Mouse (Mus musculus) cerebellum, postnatal 36 days (tissue): ENCODE data around the gene Lmx1b.
A peak's percentile ranks its signal among the peaks of the same experiment; 100 is the strongest.

Experiments
- DNase-seq, 2 experiments: peaks; one replicate each; pipeline ENCODE4 v3.0.0; 2021 to 2022; ENCODE audit warnings: mixed read lengths in 2 of 2

The Lmx1b gene

GRCm38 (mm10) chr2:33640171-33640721, at the start of gene Lmx1b:
Lmx1b (minus strand) TSS chr2:33640511.
- DNase-seq = no peak

GRCm38 (mm10) chr2:33689880-33690462, 49.7 kb upstream of the Lmx1b start:
- peak; percentile 13 to 31 for DNase-seq

DNA sequence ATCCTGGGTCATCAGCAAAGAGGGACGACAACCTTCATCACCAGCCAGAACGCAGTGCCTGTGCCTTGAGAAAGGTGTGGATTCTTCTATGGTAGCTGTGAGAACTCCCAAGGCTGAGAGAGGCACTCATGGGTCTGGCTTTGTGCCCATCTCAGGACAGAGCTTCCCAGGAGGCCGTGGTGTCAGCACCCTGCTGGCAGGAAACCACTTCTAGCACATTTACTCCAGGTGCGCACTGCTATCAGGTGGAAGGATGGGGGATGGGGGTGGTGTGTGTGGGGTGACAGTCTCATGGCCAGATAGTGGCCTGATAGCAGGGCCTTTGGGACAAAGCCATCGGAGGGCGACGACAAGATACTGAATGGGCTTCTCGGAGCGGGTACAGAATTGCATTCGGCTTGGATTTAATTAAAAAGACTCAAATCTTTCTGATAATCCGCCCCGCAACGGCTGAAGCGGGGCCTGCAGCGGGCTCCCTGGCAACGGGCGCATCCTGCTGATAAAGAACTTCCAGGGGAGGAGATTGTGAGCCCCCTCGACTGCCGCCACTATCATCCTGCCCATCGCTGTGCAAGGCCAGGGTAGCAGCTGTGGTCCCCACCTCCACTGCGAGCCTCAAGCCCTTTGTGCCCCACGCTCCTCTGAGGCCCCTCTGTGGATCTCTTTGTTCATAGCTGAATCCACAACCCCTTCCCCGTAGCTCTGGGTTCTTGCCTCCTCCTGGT, 49.0 kb upstream of the Lmx1b start:
- no peak for DNase-seq

GRCm38 (mm10) chr2:33683594-33683993, 43.3 kb upstream of the Lmx1b start:
- no peak for DNase-seq

DNA sequence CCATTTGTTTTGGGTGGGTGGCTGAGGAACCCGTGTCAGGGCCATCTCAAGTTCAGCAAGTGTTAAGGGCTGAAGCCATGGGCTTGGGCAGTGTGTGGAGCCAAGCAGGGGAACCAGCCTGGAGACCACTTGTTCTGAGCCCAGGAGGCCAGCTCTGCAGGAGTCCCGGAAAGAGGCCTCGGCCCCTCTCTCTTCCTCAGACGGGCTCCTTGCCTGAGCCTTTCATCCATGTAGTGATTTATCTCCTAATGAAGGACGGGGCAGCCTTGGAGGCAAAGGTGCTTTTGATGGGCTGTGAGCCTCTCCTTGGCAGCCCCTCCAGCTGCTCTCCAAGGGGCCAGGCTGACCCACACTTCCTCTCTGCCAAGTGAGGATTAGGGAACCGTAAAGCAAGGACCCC, 42.8 kb upstream of the Lmx1b start:
- DNase-seq = no peak

DNA sequence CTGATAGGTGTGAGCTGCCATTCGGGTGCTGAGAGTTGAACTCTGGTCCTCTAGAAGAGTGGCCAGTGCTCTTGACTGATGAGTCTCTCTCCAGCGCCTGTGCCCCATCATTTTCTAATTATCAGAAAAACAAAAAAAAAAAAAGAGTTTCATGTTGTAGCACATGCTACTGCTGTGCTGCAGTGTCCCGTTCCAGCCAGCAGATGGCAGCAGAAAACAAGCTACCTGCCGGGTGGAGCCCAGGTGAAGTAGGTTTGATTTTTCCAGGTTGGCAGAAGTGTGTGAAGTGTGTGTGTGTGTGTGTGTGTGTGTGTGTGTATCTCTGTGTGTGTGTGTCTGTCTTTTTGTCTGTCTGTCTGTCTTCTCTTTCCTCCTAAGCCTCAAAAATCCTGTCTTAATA, 41.9 kb upstream of the Lmx1b start:
- DNase-seq = peak; percentile 80 to 82

DNA sequence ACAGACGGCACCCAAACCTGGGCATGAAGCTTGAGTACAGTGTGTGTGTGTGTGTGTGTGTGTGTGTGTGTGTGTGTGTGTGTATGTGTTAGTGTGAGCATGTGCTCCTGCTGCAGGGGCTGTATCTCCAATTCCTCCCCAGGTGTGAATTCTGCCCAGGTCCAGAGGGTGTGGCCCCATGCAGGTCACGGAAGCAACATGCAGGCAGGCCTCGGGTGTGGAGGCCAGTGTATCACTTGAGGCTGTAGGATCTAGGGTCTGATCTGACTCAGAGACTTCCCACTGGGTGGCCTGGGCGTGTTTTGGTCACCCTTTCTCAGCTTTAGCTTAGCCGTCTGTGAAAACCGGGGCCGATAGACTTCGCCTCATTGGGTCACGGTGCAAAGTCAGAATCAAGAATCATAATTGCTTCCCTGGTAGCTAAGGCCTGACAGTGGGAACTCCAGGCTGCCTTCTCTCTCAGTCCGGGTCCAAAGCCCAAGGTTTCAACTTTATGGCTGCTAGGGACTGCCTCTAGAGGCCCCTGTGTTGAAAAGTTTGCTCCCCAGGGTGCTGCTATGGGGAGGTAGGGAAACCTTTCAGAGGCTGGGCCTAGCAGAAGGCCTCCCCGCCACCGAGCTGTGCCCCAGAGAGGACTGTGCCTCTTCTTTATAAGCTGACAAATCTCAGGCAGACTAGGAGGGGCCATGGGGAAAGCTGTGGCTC, 38.8 kb upstream of the Lmx1b start:
- DNase-seq = no peak

GRCm38 (mm10) chr2:33672701-33673472, 32.6 kb upstream of the Lmx1b start:
- no peak for DNase-seq

DNA sequence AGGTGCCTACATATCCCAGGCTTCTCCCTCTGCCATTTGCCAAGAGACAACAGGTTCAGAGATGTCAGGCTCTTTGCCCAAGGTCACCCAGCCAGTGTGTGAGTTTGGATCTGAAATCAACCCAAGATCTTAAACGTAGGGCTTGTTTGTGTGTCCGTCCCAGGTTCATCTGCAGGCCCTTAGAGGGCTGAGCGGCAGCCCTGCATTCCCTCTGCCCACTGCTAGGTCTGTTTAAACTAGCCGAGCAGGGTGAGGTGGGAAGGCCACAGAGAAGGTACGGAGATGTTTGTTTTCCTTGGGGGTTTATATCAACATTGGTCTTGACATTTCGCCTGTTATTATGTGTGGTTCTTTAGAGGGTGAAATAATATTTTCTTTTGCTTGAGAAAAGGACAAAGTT, 28.4 kb upstream of the Lmx1b start:
- DNase-seq = no peak

DNA sequence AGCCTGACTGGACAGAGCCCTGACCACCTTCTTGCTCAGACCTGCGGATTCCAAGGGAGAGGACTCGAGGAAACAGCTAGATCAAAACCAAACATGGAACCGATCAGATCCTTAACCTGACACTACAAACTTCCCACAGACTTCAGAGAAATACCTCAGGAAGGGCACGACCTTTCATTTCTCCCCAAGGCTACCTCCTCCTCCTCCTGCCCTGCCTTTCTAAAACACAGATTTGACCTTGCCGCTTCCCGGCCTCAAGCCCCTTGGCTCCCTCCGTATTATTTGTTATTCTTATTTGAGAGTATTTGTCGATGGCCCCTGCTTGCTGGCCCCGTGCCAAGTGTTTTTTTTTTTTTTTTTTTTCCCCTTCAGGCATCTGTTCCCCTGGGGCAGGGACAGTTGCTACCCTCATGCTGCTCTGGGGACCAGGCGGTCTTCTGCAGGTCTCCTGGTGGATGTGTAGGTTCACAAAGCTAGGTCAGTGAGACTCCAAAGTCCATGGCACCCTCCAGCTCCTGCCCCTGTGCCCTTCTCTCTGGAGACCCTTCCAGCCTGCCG, 26.2 kb upstream of the Lmx1b start:
- DNase-seq = no peak

DNA sequence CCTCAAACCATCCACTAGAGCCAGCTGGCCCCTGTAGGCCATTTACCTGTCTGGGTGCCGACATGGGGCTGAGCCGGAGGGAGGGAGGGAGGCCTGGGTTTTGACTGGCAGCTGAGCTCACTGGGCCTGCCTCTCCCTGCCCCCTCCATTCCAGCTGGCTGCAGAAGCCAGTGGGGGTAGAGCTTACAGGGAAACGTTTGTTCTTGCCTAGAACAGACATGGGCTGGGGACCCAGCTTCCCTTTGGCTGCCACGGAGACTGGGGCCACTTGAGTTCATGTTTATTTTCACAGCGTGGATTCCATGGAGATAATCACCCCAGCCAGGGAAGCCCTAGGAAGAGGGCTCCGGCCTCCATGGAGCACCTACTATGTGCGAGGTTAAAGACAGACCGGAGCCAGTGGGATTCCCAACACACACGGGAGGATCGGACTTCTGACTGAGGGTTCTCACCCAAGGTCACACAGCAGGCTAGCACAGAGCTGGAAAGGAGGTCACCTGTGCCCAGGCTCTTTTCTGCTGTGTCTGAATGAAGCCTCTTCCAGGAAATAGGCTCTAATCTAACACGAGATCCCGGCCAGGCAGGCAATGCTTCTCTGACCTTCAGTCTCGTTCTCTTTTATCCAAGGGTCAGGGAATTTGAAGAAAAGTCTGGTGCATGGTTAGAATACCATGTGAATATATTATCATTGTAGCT, 25.2 kb upstream of the Lmx1b start:
- no peak for DNase-seq

- DNase-seq = no peak
Observed at GRCm38 (mm10) chr2:33664661-33665060, 24.4 kb upstream of the Lmx1b start.

DNA sequence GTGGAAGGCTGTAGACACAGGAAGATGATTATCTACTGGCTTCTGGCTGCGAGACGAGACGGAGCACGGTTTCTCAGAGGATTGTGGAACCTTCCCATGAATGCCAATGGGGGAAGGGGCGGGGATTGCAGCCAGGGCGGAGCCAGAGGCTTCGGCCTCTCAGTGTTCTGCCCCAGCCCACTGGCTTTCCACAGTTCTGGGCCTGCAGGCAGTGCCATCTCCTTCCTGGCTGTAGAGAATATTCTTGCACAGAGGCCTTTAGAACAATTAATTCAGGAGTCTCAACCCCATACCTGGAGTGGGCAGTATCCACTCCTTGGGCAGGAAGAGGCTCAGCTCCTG, 18.9 kb upstream of the Lmx1b start:
- DNase-seq = no peak

- DNase-seq = no peak
Observed at GRCm38 (mm10) chr2:33658602-33659287, 18.4 kb upstream of the Lmx1b start.

DNA sequence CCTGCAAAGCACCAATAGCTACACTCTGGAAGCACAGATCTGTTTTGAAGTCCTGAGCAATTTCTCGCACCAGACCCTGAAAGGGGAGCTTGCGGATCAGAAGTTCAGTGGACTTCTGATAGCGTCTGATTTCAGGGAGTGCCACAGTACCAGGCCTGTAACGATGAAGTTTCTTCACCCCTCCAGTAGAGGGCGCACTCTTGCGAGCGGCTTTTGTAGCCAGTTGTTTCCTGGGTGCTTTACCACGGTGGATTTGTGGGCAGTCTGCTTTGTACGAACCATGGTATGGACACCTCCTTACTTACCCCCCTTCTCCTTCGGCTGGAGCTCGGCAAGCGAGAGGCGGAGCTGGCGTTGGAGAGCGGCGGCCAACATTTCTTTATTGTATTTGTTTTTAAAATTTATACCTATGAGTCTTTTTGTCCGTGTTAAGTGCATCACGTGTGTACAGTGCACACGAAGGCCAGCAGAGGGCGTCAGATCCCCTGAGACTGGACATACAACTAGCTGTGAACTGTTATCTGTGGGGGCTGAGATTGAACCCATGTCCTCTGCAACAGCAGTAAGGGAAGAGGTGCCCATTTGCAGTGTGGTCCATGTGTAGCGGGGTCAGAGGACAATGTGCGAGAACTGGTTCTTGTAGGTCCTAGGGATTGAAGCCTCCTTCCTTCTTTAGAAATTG, 12.3 kb upstream of the Lmx1b start:
- no peak for DNase-seq

DNA sequence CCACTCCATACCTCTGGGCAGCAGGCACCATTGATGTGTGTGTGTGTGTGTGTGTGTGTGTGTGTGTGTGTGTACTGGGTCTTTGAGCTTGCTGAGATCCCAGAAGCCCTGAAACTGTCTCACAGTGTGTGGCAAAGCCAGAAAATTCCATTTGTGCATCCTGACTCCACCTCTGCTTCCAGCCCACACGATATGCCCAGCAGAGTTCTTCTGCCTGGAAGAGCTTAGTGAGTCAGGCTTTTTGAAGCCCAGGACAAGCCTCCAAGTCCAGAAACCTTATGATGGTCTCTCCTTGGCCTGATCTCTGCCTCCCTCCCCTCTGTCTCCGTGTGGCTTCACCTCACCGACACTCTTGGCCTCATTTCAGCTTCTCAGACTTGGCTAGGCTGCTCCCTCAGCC, 9.1 kb upstream of the Lmx1b start:
- DNase-seq = no peak

GRCm38 (mm10) chr2:33648894-33649293, 8.6 kb upstream of the Lmx1b start:
- no peak for DNase-seq

DNA sequence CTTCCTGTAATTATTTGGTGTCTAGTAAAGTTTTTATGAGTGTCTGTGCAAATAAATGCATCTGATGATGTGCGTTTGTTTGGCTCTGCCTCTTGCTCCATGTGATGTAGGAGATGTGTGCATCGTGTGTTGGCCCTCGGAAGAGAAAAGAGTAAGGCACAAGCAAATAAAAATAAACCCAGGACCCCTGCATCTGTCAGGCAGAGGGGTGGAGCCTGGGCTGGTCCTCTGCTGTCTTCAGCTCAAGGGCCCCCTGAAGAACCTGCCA, 5.9 kb upstream of the Lmx1b start:
- no peak for DNase-seq

- no peak for DNase-seq
Observed at GRCm38 (mm10) chr2:33645538-33646282, 5.4 kb upstream of the Lmx1b start.
